Mouse (Mus musculus): ENCODE measurements at regions not wholly inside any gene's neighbourhood (a gene's known extent, or its start where the extent isn't known, plus 50 kb on each side); places are given as distances from the start of the nearest gene placed in this dataset.

- no peak for TF ChIP-seq CTCF (IDR thresholded peaks at IDR 0.05; ENCODE audit: control insufficient read depth, insufficient read depth, low read length)
- TF ChIP-seq POLR2A (IDR thresholded peaks at IDR 0.05; ENCODE audit: borderline replicate concordance, control insufficient read depth, low read depth, low read length): no peak
These were observed 192.7 kb upstream of the Gdnf start for GRCm38 (mm10) chr15:7617954-7618353.

All from bone marrow, adult 2 months (tissue).